Mouse (Mus musculus) erythroblast, embryonic 14.5 days (primary cell): Measurements from ENCODE around the gene Aox1.

Experiments used
- GATA1 ChIP-seq: IDR thresholded peaks from 2 replicates; pipeline ENCODE4 v1.6.1; 2012; ENCODE audit warnings: low read length, inconsistent platforms, mixed read lengths
- TAL1 ChIP-seq: IDR thresholded peaks from 3 replicates; pipeline ENCODE4 v1.6.1; 2012; ENCODE audit warnings: low read length, inconsistent platforms, mixed read lengths

- TF ChIP-seq GATA1: no peak
- no peak for TF ChIP-seq TAL1
Measured at GRCm38 (mm10) chr1:58110241-58110640, 80.5 kb downstream of the Aox1 start.
